Mouse (Mus musculus): ENCODE results near the gene Irak3.

Irak3 gene

DNA sequence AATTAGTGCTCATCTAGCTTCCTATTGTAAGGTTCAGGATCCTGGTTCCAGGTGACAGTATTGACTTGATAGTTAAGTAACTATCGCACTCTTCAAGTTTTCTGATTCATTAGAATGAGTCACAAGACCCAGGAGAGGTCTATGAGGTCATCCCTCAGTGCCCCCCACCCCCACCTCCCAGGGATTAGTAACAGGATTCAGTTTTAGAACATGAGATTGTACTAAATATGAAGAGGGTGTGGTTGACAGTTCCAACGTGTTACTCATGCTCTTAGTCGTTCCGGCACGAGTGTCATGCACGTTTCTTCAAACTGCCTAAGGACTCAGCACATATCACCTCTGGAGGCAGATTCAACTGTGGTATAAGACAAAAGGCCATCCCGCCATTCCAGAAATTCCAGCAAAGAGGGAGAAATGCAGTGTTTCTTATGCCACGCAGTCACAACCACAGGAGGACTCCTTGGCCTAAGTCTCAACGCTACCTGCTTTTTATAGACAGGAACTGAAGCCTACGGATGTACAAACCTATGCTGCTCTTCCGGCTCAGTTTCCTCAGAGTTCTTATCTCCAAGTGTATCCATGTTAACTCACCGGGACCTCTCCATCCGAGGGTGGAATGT, 2.8 kb upstream of the Irak3 start:
- peak; percentile 30 for DNase-seq (ENCODE audit: low read depth, low spot score)

DNA sequence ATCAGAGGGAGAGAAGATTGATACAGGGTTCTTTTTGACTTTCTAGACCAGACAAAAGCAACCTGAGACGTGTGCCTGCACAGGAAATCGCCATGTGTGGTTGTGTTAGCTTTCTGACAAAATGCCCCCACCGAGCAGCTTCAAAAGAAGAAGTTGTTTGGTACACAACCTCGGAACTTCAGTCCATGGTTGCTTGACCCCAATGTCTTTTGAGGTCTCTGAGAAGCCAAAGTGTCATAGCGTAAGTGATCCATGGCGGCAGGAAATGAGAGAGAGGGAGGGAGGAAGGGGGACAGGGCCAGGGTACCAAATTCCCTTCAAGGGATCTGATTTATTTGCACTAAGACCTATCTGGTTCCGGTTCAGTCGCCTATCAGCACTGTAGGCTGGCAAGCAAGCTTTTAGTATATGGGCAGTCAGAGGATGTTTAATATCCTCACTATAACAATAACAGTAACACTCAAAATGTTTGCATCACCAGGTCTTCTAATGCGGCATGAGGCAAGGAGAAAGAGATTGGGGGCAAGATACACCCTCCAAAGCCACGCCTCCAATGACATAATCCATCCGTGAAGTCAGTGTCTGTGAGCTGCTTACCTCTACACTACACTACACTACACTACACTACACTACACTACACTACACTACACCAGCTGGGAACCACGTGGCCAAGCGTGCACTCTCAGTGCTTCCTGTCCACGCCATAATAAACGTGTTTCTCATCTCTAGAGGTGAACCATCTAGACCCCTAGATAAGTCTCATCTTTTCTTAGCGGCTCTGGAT, 729 bp upstream of the Irak3 start:
- DNase-seq (ENCODE audit: low read depth, low spot score) = no peak

DNA sequence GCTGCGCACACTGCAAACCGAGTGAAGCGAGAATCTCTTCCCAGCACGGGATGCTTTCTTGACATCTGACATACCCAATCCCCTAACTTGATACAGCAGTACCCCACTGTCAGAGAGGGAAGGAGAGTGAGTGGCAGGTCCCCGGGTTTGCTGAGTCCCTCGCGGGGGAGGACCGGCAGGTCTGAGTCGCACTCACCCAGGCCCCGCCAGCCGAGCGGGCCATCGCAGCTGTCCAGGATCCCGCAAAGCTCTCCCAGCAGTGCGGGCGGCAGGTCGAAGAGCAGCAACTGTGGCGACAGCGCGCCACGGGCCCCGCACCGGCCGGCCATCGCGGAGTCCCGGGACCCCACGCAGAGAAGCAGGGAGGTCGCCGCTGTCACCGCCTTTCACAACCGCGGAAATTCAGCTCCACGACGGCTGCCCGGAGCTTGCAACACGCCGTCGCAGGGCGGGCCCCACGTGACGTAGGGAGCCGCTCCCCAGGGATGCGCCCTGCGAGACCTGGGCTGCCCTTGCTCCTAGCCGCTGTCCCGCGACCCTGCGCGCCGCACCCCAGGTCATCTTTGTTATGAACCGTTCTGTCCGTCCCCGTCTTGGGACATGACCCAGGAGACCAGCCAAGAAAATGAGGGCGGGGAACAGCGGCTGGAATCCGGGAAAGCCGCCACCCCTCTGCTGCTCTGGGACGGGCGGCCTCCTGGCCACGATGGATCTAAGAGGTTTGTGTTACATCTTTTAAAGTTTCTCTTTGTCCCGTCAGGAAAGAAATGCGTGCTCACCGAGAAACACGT, 604 bp downstream of the Irak3 start, which contains the start of gene Tmbim4:
TSS of gene Tmbim4 (plus strand) at position 460 of the 791 bp plus-strand sequence.
- DNase-seq (ENCODE audit: low read depth, low spot score) = peak; percentile 50

DNA sequence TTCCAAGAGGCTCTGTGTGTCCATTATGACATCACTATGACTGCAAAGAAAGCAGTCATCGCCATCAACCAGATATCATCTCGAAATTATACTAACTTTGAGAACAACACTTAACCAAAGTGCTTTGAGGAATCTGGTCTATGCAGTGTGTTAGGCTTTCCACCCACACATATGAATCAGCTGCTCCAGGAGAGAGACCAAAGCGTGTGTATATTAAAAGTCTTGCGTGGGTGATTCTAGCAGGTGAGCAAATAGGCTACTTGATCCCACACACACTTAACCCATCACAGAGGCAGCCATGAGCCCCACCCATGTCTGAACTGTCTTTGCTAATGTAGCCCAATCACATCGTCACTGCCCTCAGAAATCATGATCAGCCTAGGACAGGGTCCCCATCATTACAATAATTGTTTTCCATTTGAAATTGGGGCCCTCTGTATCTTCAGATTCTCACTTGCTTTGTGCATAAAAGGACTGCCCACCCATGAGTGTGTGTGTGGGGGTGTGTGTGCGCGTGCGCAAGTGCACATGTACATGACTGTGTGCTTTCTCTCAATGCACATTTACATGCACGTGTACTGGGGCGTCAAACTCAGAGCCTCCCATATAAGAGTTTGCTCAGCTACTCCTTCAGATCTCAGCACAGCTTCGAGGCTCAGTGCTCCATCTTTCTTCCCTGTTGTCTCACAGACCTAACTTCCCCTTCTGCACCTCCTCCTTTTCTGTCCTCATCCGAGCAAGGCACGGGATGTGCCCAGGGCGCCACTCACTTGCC, 4.7 kb downstream of the Irak3 start:
- DNase-seq (ENCODE audit: low read depth, low spot score) = no peak

DNA sequence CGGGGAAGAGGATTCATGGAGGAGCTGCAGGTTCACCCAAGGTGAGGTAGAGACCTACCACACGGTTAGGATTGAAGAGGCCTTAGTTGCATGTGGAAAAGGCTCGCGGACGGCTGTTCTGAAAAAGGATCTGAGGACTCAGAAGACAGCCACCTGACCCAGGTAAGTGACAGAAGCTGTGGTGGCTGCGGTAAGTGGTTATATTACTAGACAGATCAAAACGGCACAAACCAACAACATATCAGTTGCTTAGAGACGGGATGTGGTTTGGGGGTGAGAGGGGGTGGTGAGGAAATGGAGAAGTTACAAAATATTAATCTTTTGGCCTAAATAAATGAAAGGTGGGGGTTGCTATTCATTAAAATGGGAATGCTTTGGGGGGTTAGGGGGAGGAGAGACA, 8.7 kb downstream of the Irak3 start:
- no peak for DNase-seq (ENCODE audit: low read depth, low spot score)

DNA sequence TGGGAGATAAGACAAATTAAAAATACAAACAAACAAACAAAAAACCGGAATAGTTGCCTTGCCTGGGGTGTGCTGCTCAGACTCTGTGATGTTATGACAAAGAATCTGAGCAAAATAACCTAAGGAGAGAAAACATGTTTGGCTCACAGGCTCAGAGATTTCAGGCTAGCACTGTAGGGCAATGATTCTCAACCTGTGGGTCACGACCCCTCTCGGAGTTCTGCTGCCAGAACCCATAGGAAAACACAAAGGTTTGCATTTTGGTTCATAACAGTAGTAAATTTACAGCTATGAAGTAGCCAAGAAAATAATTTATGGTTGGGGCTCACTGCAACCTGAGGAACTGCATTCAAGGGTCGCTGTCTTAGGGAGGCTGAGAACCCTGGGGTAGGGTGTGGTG, 9.7 kb downstream of the Irak3 start:
- no peak for DNase-seq (ENCODE audit: low read depth, low spot score)

DNA sequence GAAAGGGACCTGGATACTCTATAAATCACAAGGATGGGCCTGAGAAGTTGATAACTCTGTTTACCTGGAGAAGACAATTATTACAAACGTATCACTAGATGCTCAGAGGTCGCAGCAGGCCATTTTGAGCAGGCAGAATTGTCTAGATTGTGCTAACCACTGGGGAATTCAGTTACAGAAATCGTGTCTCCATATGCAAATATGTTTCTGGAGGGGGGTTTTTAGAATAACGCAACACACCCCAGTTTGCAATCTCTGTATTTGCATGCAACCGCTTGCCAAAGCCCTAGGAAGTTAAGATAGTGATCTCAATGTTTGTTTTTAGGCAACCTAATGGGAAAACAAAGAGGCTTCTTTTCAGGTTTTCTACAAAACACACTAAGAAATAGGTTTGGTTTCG, 10.8 kb downstream of the Irak3 start:
- no peak for DNase-seq (ENCODE audit: low read depth, low spot score)

DNA sequence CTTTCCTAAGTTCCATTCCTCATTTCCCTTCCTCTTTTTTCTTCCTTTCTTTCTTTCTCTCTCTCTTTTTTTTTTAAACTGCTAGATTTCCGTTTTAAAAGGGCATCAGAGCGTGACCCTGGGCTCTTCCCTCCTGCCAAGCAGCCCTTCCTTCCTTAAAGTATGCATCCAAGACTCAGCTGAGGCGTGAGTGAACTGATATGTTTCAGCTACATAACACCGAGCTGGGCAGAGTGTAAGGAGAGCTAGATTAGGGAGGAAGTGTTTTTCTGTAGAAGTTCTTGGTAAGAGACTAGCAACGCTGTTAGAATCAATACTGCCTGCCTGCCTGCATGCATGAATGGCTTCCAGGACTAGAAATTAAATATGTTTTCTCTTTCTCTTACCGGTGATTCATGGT, 12.1 kb downstream of the Irak3 start:
- DNase-seq (ENCODE audit: low read depth, low spot score) = no peak

DNA sequence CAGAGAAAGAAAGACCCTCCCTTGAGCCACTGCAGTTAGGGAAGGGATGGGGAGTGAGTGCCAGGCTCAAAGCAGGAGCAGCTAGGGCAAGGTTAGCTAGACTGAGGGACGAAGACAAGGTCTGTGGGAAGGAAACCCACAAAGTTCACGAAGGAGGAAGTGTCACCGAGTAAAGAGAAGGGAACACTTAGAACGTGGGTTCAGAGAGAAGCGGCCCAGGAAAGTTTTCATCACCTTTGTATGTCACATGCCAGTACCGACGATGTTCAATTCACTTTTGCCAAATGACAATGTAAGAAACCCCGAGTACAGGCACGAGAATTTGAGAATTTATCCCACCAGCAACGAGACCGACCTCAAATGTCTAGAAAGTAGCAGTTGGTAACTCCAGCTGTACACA, 12.7 kb downstream of the Irak3 start:
- DNase-seq (ENCODE audit: low read depth, low spot score) = no peak

DNA sequence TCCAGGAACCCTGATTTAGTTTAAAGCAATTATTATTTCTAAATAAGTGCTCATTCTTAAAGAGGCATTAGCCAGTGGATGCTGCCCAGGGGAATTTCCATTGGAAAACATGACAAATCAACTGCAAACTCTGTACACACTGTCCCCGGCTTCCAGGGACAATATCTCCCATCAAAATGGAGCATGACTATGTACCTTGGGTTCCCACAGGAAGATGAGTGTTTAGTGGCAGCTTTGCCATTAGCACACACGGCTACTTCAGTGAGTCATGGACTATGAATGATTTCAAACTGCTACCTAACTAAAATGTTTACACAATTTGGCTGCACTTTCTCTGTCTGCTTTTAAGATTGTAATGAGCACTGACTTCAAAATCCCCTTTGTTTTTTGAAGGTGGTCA, 13.4 kb downstream of the Irak3 start:
- DNase-seq (ENCODE audit: low read depth, low spot score) = no peak

DNA sequence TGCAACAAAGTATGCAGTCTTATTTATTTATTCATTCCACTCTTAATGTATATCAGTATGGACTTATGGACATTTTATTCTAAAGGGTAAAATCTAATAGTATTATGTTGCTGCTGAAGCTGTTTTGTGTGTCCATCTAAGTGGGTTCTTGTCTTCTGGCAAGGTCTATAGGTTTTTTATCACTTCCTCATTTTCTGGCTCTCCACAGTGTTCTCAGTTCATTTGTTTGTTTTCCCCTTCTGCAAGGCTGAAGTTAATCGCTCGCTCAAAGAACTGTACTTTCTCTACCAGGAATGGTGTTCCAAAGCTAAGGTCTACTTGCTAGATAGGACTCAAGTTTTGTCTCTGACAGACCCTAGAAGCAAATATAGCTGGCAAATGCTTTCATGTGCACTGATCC, 18.6 kb downstream of the Irak3 start:
- no peak for DNase-seq (ENCODE audit: low read depth, low spot score)

DNA sequence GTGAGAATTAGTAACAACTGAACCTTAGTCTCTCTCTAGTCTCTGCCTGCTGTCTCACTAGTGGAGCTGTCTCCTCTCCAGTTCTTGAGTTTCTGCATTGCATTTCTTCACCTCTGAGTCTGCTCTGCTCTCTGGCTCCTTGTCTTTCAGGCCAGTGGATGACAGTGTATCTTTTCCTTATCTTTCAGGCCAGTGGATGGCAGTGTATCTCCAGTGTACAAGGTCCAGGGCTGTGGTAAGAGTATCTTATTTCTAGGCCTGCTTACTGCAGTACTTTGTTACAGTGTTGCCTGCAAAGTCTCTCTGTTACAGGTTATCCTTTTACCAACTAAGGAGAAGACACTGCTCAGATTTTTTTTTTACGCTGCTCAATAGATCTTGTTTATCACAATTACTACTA, 19.0 kb downstream of the Irak3 start:
- peak; percentile 44 for DNase-seq (ENCODE audit: low read depth, low spot score)

DNA sequence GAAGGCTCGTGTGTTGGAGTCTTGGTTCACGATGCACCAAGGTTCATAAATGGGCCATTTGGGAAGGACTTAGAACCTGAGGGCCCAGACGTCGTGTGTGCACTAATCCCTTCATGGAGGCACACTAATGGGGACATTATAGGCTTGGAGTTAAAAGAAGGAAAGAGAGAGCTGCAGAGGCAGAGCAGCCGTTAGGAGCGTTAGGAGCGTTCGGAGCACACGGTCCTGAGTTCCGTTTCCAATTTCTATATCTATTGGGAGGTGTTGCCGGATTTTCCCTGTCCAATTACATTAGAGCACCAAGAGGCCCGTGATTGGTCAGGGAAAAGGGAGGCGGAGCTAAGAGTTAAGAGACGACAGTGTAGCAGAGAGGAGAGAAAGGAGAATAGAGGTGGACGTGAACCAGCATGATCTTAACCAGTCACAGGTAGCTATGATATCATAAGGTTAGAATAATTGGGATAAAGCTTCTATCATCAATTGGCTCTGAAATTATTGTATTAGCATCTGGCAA, 27.7 kb downstream of the Irak3 start:
- DNase-seq (ENCODE audit: low read depth, low spot score) = no peak

DNA sequence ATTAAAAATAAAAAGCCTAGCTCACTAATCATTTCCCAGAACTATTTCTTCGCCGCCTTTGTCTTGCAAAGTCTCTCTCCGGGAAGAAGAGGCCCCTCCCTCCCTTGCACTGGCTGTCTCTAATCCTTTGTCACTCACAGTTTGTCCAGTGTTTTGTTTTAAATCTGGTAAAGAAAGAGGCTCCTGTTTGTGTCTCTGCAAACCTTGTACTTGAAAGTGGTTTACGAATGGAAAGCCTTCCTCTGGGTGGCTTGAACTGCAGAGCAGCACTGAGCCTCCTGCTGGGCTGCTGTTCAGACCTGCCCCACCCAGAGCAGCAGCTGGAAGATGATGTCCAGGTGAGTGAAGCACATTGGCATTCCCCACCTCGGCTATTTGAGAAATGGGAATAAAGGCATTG, 30.6 kb downstream of the Irak3 start:
- peak; percentile 99 for DNase-seq (ENCODE audit: low read depth, low spot score)

DNA sequence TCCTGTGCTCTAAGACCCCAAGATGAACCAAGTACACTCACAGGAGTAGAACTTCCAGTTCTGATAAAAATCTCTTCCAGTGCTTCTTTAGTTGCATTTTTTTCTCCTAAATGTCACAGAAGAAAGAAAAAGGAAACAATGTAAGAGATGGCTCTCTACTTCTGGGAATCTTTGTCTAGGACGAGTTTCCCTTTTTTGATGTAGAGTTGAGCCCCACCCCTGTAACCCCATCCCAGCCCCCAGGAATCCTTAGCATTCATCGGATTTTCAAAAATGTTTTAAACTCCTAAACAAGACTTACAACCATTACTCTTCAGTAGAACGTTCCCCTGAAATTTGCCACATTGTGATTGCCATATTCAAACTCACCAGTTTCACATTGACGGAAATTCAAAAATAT, 31.7 kb downstream of the Irak3 start:
- peak; percentile 57 for DNase-seq (ENCODE audit: low read depth, low spot score)

DNA sequence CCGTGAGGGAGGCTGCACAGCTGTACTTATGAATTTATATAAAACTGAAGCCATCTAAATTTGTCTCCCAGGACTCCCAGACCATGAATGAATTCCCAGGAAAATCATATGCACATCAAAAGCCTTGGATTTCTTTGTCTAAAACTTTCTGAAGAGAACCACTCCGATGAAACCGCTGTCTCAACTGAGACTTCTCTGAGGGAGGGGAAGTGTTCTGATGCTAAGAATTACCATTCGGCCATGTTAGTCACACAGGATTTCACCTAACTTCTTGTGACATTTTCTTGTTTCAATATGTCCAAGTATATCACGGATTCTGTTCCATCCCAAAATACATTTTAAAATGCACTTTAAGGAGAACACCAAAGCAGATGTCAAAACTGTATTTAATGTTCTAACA, 32.1 kb downstream of the Irak3 start:
- peak; percentile 51 for DNase-seq (ENCODE audit: low read depth, low spot score)

DNA sequence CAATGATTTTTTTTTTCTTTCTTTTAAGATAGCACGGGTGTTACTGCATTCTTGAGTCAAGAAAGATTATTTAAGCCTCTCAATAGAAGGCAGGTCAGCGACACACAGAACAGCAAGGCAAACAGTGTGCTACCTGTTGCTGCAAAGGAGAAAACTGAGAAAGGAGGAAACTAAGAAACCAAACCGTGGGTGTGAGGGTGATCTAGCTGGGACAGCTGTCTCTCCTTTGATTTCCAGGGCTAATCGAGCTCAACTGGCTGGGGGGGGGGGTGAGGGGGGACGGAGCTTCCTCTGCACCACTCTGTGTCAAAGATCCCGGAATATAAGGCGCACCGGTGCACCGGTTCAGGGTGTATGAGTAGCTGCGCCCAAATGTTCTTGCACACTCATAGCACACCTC, 32.9 kb downstream of the Irak3 start:
- DNase-seq (ENCODE audit: low read depth, low spot score) = no peak

DNA sequence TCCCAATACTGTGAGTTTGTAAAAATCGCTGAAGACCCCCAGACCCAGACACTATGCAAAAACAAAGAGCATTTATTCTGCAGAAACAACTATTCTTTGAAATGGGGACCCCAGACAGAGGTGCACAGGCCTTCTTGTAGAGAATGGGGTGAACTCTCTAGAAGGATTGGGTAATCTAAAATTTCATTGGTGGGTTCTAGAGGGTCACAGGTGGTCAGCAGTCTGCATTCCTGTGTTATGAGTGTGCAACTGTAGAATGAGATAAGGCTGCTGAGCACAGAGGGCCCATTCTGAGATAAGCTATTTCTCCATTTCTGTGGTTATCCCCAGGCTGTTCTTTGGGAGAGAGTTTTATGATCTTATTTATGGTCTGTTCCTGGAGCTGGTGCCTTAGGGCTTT, 33.9 kb downstream of the Irak3 start:
- DNase-seq (ENCODE audit: low read depth, low spot score) = no peak

DNA sequence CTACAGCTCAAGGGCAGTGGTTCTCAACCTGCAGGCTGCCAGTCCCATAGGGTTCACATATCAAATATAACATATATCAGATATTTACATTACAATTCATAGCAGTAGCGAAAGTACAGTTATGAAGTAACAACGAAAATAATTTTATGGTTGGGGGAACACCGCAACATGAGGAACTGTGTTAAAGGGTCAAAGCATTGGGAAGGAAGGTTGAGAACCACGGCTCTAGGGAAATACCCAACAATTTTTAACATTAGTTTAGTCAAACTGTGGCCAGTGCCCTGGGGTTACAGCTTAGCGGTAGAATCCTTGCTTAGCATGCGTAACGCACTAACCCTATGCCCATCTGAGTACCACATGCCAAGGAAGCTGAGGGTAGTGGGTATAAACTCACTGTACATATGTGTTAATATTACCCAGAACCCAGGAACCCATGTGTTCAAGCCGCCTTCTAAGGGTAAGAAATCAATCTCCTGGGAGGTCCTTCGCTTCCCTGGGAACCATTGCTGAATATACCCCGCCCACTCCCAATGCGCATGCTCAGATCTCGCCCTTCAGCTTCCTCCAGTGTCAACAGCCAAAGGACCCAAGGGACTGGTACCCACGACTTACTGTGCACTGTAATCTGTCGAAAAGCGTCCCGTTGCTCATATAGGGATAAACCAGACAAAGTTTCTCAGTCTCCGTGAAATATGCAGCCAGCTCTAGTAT, 36.0 kb downstream of the Irak3 start:
- DNase-seq (ENCODE audit: low read depth, low spot score) = peak; percentile 91

DNA sequence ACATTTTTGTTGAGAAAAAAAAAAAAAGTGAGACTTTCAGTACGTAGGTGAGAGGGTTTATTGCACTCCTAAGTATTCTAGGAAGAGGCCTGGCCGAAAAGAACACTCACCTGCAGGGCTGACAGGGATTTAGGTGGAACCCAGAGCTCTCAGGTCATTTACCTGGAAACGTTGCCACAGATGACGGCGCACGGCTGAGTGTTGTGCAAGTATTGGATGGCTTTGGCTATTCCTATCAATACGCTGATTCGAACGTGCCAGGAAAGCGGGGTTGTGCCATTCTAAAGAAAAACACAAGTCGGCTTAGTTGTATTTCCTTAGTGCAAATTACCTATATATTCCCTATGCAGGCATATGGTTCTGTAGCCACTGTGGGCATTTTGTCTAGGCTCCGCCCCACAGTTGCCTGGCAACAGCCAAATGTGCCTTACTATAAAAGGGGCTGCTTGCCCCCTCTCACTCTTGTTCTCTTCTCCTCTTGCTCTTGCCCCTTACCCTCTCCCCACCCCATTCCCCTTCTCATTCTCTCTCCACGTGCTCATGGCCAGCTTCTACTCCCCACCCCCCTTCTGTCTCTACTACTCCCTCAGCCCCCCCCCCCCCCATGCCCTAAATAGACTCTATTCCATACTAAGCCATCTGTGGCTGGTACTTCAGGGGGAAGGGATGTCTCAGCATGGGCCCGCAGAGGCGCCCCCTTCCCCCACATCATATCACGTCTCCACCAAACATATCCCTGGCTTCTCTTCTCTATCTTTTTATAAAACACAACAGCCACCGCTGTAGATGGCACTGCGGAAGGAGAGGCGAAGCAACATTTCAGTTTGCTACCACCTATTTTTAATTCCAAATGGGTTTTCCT, 36.8 kb downstream of the Irak3 start:
- peak; percentile 49 for DNase-seq (ENCODE audit: low read depth, low spot score)
